Mouse (Mus musculus): Measurements from ENCODE around the gene Med13.

GRCm38 (mm10) chr11:86390308-86390707, 32.9 kb upstream of the Med13 start:
- TF ChIP-seq CTCF (conservative IDR thresholded peaks at IDR 0.05; ENCODE audit: insufficient read depth, insufficient read length, low read depth, low read length) (no peak), POLR2A (IDR thresholded peaks at IDR 0.05; ENCODE audit: low read depth, low read length) (no peak)

Measured in kidney, adult 2 months (tissue).